Comparison of ENCODE assay signal across 30 mouse cellular contexts in the genomic region with DNA sequence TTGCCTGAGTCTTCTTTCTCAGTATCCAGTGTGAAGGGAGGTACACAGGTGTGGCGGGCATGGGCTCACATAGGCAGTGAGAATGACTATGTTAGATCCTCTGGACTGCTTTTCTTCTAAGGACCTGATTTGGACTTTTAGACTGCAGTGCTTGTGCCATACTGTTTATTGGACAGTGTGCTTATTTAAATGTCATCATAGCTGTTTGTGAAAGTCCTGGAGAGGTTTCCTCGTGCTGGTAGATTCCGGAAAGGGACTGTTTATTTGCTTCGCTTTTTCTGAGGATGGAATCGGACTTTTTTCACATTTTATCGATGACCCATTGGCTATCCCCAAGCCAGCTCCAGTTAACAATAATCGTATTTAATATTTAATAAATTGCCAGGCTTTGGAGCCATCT.
"Had no signal": no experiment of that assay in that cellular context is flagged by ENCODE, and none has a peak within 500 bp of the region (broad histone marks: within the 10 kb centered on the region; RNA-seq: fewer than 3 reads in every experiment).

No protein-coding gene starts in this region.

- DNase-seq: liver; liver, embryonic 13.5 days; liver, postnatal 0 days; lung, adult 18-20 months; lung, adult 2 months; lung, embryonic 14.5 days; lung, postnatal 10 days; lung, postnatal 14 days; lung, postnatal 36 days; lung, postnatal 4 days; midbrain, embryonic 14.5 days had no signal

- H3K4me2 ChIP-seq: limb, embryonic 12.5 days; limb, embryonic 13.5 days; limb, embryonic 15.5 days; liver, embryonic 11.5 days; liver, embryonic 13.5 days; liver, embryonic 15.5 days; lung, embryonic 14.5 days; lung, embryonic 15.5 days; midbrain, embryonic 12.5 days; midbrain, embryonic 13.5 days; midbrain, embryonic 15.5 days; neural tube, embryonic 12.5 days had no signal

- H3K27ac ChIP-seq: left cerebral cortex, adult 2 months; limb, embryonic 10.5 days; limb, embryonic 12.5 days; limb, embryonic 13.5 days; limb, embryonic 15.5 days; liver, embryonic 13.5 days; liver, embryonic 14.5 days; liver, embryonic 15.5 days; lung, embryonic 15.5 days; macrophage; midbrain, embryonic 10.5 days; midbrain, embryonic 12.5 days; midbrain, embryonic 13.5 days; midbrain, embryonic 15.5 days; neural tube, embryonic 12.5 days had no signal

- H3K9ac ChIP-seq: limb, embryonic 12.5 days; limb, embryonic 13.5 days; limb, embryonic 15.5 days; liver, embryonic 13.5 days; liver, embryonic 14.5 days; liver, embryonic 15.5 days; liver, postnatal 0 days; lung, embryonic 14.5 days; lung, embryonic 15.5 days; midbrain, embryonic 12.5 days; midbrain, embryonic 13.5 days; midbrain, embryonic 15.5 days; neural tube, embryonic 12.5 days had no signal

- ATAC-seq: liver, postnatal 0 days; lung, postnatal 0 days; midbrain, embryonic 13.5 days; midbrain, embryonic 15.5 days; midbrain, embryonic 16.5 days had no signal

- H3K4me1 ChIP-seq: liver, embryonic 13.5 days; lung, embryonic 15.5 days; midbrain, embryonic 10.5 days; neural tube, embryonic 12.5 days had no signal

- H3K4me3 ChIP-seq: left cerebral cortex, adult 2 months; limb, embryonic 10.5 days; limb, embryonic 12.5 days; limb, embryonic 13.5 days; limb, embryonic 15.5 days; liver, embryonic 13.5 days; liver, embryonic 15.5 days; lung, embryonic 15.5 days; megakaryocyte, embryonic 14.5 days; midbrain, embryonic 10.5 days; midbrain, embryonic 12.5 days; midbrain, embryonic 13.5 days; midbrain, embryonic 15.5 days; myocyte; neural tube, embryonic 12.5 days had no signal

- H3K27me3 ChIP-seq: limb, embryonic 12.5 days; limb, embryonic 13.5 days; limb, embryonic 15.5 days; liver, embryonic 13.5 days; liver, embryonic 15.5 days; lung, embryonic 15.5 days; megakaryocyte, embryonic 14.5 days; midbrain, embryonic 12.5 days; midbrain, embryonic 13.5 days; midbrain, embryonic 15.5 days; neural tube, embryonic 12.5 days had no signal

- H3K36me3 ChIP-seq: limb, embryonic 12.5 days; limb, embryonic 13.5 days; limb, embryonic 15.5 days; liver, embryonic 13.5 days; liver, embryonic 15.5 days; lung, embryonic 15.5 days; midbrain, embryonic 10.5 days; midbrain, embryonic 12.5 days; midbrain, embryonic 15.5 days; neural tube, embryonic 12.5 days had no signal

- H3K9me3 ChIP-seq: limb, embryonic 10.5 days; limb, embryonic 13.5 days; limb, embryonic 15.5 days; liver, embryonic 13.5 days; liver, embryonic 15.5 days; lung, embryonic 15.5 days; midbrain, embryonic 10.5 days; midbrain, embryonic 15.5 days; neural tube, embryonic 12.5 days had no signal
